Mouse (Mus musculus) ES-Bruce4 (cell line): ENCODE results near the gene Zswim3. TPM values are rescaled to one million over a fixed set of nuclear protein-coding genes. Genes with fewer than 3 reads are reported as not detected.
"Not testable (repeated sequence)": the region's sequence is repeated elsewhere in the genome, so short reads cannot be mapped to it uniquely, and the experiment has no call there.

Experiments
- H3K27ac ChIP-seq: 2 replicates; pipeline ENCODE4 v1.5.1; 2012; ENCODE audit warnings: low read length, inconsistent platforms; ENCODE audit not compliant: insufficient read depth
- H3K27me3 ChIP-seq: 2 replicates; pipeline ENCODE4 v1.6.1; 2012; ENCODE audit warnings: mild to moderate bottlenecking, low read length, inconsistent platforms; ENCODE audit not compliant: control insufficient read depth, poor library complexity, insufficient read depth, severe bottlenecking
- H3K36me3 ChIP-seq: 2 replicates; pipeline ENCODE4 v1.6.1; 2012; ENCODE audit warnings: inconsistent platforms, mild to moderate bottlenecking, low read length, moderate library complexity; ENCODE audit not compliant: control insufficient read depth, poor library complexity, insufficient read depth, severe bottlenecking
- H3K4me1 ChIP-seq: one replicate; pipeline ENCODE4 v1.8.1; 2011; ENCODE audit warnings: low read length; ENCODE audit not compliant: control insufficient read depth, insufficient read depth
- H3K4me3 ChIP-seq: 2 replicates; pipeline ENCODE4 v1.5.1; 2011; ENCODE audit warnings: low read depth, mild to moderate bottlenecking, low read length
- H3K9ac ChIP-seq: 2 replicates; pipeline ENCODE4 v1.6.1; 2012; ENCODE audit warnings: low read depth, mild to moderate bottlenecking, inconsistent platforms; ENCODE audit not compliant: poor library complexity, severe bottlenecking
- H3K9me3 ChIP-seq: replicated peaks from 2 replicates; pipeline ENCODE4 v1.6.1; 2012; ENCODE audit warnings: mild to moderate bottlenecking, low read length, inconsistent platforms; ENCODE audit not compliant: control insufficient read depth, poor library complexity, insufficient read depth, severe bottlenecking
- CTCF ChIP-seq: IDR thresholded peaks from one replicate; pipeline ENCODE4 v1.8.1; 2011; ENCODE audit warnings: low read depth, low read length
- EP300 ChIP-seq: IDR thresholded peaks from 2 replicates; pipeline ENCODE4 v1.6.1; 2011; ENCODE audit warnings: low read depth, low read length; ENCODE audit not compliant: insufficient read depth
- POLR2A ChIP-seq: IDR thresholded peaks from one replicate; pipeline ENCODE4 v1.8.1; 2011; ENCODE audit warnings: low read length; ENCODE audit not compliant: insufficient read depth
- polyA plus RNA-seq: library from polyadenylated mRNA; stranded (reverse); fragments of >200 nt; gene quantifications from 2 replicates; pipeline ENCODE4 v1.2.4, GENCODE M21; 2011; ENCODE audit warnings: low read depth; ENCODE audit not compliant: missing spikeins, insufficient read depth, insufficient read length

The Zswim3 gene
- polyA plus RNA-seq, 1 experiment: 10.7 TPM

- Histone ChIP-seq H3K9me3 (no peaks in the 10 kb centered on the region), H3K36me3 (peaks cover 5% of the 10 kb centered on the region; the same call in 1 of the 2 replicates), H3K4me3 (no peak overlapping the region), H3K27me3 (no peaks in the 10 kb centered on the region), H3K9ac (no peak overlapping the region), H3K4me1 (peaks cover 13% of the 10 kb centered on the region), H3K27ac (no peak overlapping the region)
- TF ChIP-seq EP300 (no peak), CTCF (no peak)
Observed at GRCm38 (mm10) chr2:164791841-164792261, 13.0 kb upstream of the Zswim3 start.

DNA sequence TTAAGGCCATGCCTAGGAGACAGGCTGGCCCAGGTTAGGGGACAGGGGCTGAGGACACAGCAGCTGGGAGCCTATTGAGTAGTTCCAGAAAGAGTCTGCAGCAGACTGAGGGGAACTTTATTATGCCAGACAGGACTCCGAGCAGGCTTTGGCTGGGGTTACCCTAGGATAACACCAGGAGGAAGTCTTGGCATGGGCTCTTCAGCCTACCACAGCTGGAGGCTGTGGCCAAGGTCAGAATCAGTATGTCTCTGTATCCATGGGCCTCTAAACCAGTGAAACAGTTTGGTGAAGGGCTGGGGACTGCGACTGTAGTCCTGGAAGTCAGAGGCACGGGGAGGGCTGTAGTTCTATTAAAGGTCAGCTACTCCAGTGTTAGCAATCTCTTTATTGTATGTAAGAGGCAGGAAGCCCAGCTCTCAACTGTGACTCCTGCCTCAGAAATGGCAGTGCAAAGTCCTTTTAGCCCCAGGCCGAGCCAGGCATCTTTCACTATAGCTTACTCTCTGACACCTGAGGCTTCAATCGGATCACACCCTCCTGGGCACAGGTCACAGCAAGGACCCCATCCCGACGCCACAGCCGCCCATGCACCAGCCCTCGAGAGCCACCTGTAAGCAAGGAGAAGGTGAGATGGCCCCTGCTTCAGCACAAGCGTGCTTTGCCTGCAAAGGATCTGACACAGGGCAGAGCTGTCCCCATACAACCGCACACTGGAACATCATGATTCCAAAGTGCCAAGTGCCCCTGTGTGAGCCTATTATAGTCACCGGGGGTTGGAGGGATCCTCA, 12.3 kb upstream of the Zswim3 start:
- H3K27ac ChIP-seq: no peak overlapping the region
- no peaks in the 10 kb centered on the region for H3K27me3 ChIP-seq
- no peak overlapping the region for H3K9ac ChIP-seq
- peaks cover 13% of the 10 kb centered on the region for H3K4me1 ChIP-seq
- H3K4me3 ChIP-seq: no peak overlapping the region
- no peaks in the 10 kb centered on the region for H3K9me3 ChIP-seq
- peaks cover 8% of the 10 kb centered on the region for H3K36me3 ChIP-seq
- no peak for TF ChIP-seq EP300
- TF ChIP-seq CTCF: no peak
- TF ChIP-seq POLR2A: no peak

DNA sequence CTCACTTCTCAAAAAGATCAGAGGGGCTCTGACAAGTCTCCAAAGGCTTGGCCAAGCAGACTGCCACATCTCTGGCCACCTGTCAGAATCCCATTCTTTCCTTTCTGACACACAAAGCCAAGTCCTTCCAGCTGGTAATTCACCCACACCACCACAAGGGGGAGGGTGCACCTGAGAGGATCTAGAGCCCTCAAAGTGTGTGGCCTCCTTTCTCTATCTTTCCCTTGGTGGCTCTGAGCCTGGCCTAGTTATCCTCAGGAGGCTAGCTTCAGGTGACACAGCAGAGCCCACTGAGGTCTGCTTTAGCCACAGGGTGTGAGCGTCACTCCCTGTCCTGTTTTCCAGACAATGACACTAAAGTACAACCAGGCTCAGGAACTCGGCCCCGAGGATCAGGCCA, 11.7 kb upstream of the Zswim3 start:
- Histone ChIP-seq H3K4me3 (no peak overlapping the region), H3K36me3 (peaks cover 12% of the 10 kb centered on the region), H3K9ac (no peak overlapping the region), H3K27ac (peak overlapping the region; percentile 10; the same call in 1 of the 2 replicates), H3K4me1 (peaks cover 12% of the 10 kb centered on the region), H3K27me3 (no peaks in the 10 kb centered on the region), H3K9me3 (no peaks in the 10 kb centered on the region)
- TF ChIP-seq EP300 (no peak), POLR2A (no peak), CTCF (peak; percentile 55)

DNA sequence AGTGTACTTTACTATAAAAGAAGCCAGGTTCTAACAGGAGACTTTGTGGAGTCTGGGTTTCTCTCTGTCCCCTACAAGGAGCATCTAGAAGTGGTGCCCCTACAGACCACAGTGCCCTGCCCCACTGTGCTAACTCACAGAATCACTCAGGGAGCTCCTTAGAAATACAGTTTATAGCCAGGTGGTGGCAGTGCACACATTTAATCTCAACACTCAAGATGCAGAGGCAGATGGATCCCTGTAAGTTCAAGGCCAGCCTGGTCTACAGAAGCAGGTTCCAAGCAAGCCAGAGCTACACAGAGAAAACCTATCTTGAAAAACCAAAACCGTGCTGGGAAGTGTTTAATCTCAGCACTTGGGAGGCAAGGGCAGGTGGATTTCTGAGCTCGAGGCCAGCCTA, 11.1 kb upstream of the Zswim3 start:
- H3K4me3 ChIP-seq: no peak overlapping the region
- H3K9me3 ChIP-seq: no peaks in the 10 kb centered on the region
- H3K27me3 ChIP-seq: no peaks in the 10 kb centered on the region
- H3K27ac ChIP-seq: peak overlapping the region; percentile 10; the same call in 1 of the 2 replicates
- no peak overlapping the region for H3K9ac ChIP-seq
- H3K36me3 ChIP-seq: peaks cover 13% of the 10 kb centered on the region
- TF ChIP-seq EP300: no peak
- no peak for TF ChIP-seq CTCF
- no peak for TF ChIP-seq POLR2A
- H3K4me1 ChIP-seq: peaks cover 7% of the 10 kb centered on the region

- H3K27me3 ChIP-seq: no peaks in the 10 kb centered on the region
- peaks cover 13% of the 10 kb centered on the region for H3K36me3 ChIP-seq
- peaks cover 3% of the 10 kb centered on the region for H3K4me1 ChIP-seq
- H3K27ac ChIP-seq: no peak overlapping the region
- H3K4me3 ChIP-seq: no peak overlapping the region
- TF ChIP-seq POLR2A (no peak), EP300 (0 out of 2 replicates have a peak, but pooled peaks have one; percentile 17), CTCF (peak; percentile 93)
- no peak overlapping the region for H3K9ac ChIP-seq
- H3K9me3 ChIP-seq: no peaks in the 10 kb centered on the region
Observed at GRCm38 (mm10) chr2:164794293-164794692, 10.6 kb upstream of the Zswim3 start.

DNA sequence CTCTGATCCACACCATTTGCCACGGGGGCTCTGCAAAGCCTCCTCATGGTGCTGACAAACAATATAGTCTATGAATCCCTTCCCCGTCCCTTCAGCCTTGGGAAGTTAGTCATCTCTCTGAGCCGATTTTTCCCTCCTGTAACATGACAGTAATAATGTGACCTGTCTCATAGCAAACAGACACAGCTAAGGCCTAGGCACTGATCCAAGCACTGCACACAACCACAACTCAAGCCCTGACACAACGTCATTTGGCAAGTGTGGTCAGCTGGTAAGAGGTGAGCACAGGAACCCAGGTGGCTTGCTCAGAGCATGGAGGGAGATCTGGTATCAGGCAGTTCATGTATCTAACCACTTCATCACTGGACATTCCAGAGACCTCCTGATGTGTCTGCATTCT, 9.0 kb upstream of the Zswim3 start:
- no peaks in the 10 kb centered on the region for H3K27me3 ChIP-seq
- H3K9me3 ChIP-seq: no peaks in the 10 kb centered on the region
- H3K9ac ChIP-seq: no peak overlapping the region
- TF ChIP-seq POLR2A (no peak), CTCF (no peak), EP300 (no peak)
- no peaks in the 10 kb centered on the region for H3K4me1 ChIP-seq
- no peak overlapping the region for H3K27ac ChIP-seq
- peaks cover 13% of the 10 kb centered on the region for H3K36me3 ChIP-seq
- H3K4me3 ChIP-seq: no peak overlapping the region

- not testable (repeated sequence) for H3K4me1 ChIP-seq, H3K27ac ChIP-seq, H3K9ac ChIP-seq, H3K27me3 ChIP-seq, H3K4me3 ChIP-seq, H3K9me3 ChIP-seq
- H3K36me3 ChIP-seq: peaks cover 13% of the 10 kb centered on the region
Observed at GRCm38 (mm10) chr2:164798554-164798953, 6.3 kb upstream of the Zswim3 start.
